17 mouse cellular contexts compared by ENCODE assay signal in the genomic region with DNA sequence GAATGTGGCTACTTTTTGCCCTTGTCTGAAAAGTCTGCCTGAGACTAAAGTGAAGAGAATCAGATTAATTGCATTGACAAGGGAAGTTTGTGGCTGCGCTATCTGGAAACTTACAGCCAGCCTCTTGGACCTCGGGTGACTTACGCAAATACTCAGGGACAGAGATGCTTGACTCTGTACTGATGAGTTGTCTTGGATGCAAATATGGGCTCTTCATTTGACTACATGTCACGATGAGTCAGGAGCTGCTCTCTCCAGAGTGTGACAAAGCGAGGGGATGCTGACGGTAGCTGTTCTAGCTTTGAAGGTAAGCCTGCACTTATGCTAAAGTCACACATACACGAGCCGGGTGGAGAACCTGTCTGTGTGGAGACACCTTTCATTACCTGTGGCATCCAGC.
"Had no signal": no experiment of that assay in that cellular context is flagged by ENCODE, and none has a peak within 500 bp of the region (broad histone marks: within the 10 kb centered on the region; RNA-seq: fewer than 3 reads in every experiment).

No protein-coding gene starts in this region.

- DNase-seq: retina, postnatal 1 day; right cerebral cortex, adult 18-20 months; right cerebral cortex, postnatal 14 days; right cerebral cortex, postnatal 25 days; right cerebral cortex, postnatal 4 days; spleen, adult 18-20 months; thymus, adult 18-20 months; thymus, adult 2 months; thymus, postnatal 14 days; thymus, postnatal 25 days; thymus, postnatal 36 days; thymus, postnatal 4 days had no signal

- H3K36me3 ChIP-seq: neural tube, embryonic 12.5 days; neural tube, embryonic 13.5 days; neural tube, embryonic 15.5 days; stomach, embryonic 15.5 days had no signal

- H3K27ac ChIP-seq: neural tube, embryonic 12.5 days; neural tube, embryonic 13.5 days; neural tube, embryonic 15.5 days; stomach, embryonic 15.5 days; stomach, postnatal 0 days had no signal

- H3K4me2 ChIP-seq: neural tube, embryonic 12.5 days; neural tube, embryonic 13.5 days; neural tube, embryonic 15.5 days; stomach, embryonic 15.5 days had no signal

- H3K9me3 ChIP-seq: neural tube, embryonic 12.5 days; neural tube, embryonic 13.5 days; neural tube, embryonic 15.5 days; stomach, embryonic 15.5 days had no signal

- H3K9ac ChIP-seq: neural tube, embryonic 12.5 days; neural tube, embryonic 13.5 days; neural tube, embryonic 15.5 days; stomach, embryonic 15.5 days had no signal

- H3K27me3 ChIP-seq: neural tube, embryonic 12.5 days; neural tube, embryonic 13.5 days; neural tube, embryonic 15.5 days; stomach, embryonic 15.5 days had no signal

- H3K4me3 ChIP-seq: neural tube, embryonic 12.5 days; neural tube, embryonic 13.5 days; neural tube, embryonic 15.5 days; stomach, embryonic 15.5 days had no signal
